Mouse (Mus musculus): ENCODE data around the gene Adgrg5. TPM values are rescaled to one million over a fixed set of nuclear protein-coding genes. Genes with fewer than 3 reads are reported as not detected.
A peak's percentile ranks its signal among the peaks of the same experiment; 100 is the strongest.

Gene Adgrg5
- polyA plus RNA-seq, 1 experiment: 0.08 TPM

DNA sequence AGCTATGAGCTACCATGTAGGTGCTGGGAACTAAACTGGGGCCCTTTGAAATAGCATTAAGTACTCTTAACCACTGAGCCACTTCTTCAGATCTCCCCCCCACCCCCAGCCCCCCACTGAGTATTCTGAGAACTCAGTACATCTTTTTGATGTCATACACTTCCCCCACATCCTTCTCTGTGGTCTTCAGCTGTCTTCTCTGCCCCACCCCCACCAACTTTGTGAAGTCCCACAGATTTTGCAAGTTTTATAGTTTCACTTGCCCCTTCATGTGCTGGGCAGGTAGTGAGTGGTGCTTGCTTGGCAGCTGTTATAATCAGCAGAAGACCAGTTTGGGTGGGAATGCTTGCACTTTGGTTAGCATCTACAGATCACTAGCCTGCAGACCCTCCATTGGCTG, 4.2 kb upstream of the Adgrg5 start:
- no peak overlapping the region for H3K4me3 ChIP-seq (replicated peaks; ENCODE audit: insufficient read depth, low read depth, low read length)
- H3K27me3 ChIP-seq (ENCODE audit: control insufficient read depth, insufficient read depth, low read length): no peaks in the 10 kb centered on the region
- TF ChIP-seq CTCF (IDR thresholded peaks at IDR 0.05; ENCODE audit: borderline replicate concordance, insufficient read depth, low read depth, low read length): no peak
- TF ChIP-seq POLR2A (IDR thresholded peaks at IDR 0.05; ENCODE audit: borderline replicate concordance, insufficient read depth, low read length): no peak
- no peak for DNase-seq
- H3K4me1 ChIP-seq (ENCODE audit: control insufficient read depth, insufficient read depth, low read length): no peaks in the 10 kb centered on the region
- no peak overlapping the region for H3K27ac ChIP-seq (ENCODE audit: insufficient read depth, low read length)

DNA sequence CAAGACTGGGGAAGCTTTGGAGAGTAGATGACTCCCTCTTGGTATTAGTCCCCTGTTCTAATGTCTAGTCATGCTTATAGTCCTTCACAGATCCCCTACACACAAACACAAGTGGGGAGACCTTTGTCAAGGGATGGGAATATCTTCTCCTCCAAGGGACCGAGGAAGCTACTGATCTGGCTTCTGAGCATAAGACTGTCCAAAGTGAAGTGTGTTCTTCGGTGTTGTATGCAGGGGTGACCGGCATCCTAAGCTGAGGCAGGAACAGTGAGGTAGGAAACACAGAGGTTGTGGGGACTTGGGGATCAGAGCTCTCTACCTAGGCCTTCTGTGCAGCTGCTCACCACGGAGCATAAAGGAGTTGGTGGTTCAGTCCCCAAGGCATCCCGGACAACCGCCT, 1.3 kb upstream of the Adgrg5 start:
- no peak for TF ChIP-seq POLR2A (IDR thresholded peaks at IDR 0.05; ENCODE audit: borderline replicate concordance, insufficient read depth, low read length)
- TF ChIP-seq CTCF (IDR thresholded peaks at IDR 0.05; ENCODE audit: borderline replicate concordance, insufficient read depth, low read depth, low read length): no peak
- 64% methylated on average over 6 of the region's 6 CpGs for WGBS
- Histone ChIP-seq H3K4me1 (ENCODE audit: control insufficient read depth, insufficient read depth, low read length) (no peaks in the 10 kb centered on the region), H3K4me3 (replicated peaks; ENCODE audit: insufficient read depth, low read depth, low read length) (no peak overlapping the region), H3K27me3 (ENCODE audit: control insufficient read depth, insufficient read depth, low read length) (no peaks in the 10 kb centered on the region), H3K27ac (ENCODE audit: insufficient read depth, low read length) (no peak overlapping the region)
- DNase-seq: no peak

GRCm38 (mm10) chr8:94922602-94923001, 892 bp upstream of the Adgrg5 start:
- WGBS: 30% methylated on average over 8 of the region's 8 CpGs
- Histone ChIP-seq H3K4me3 (replicated peaks; ENCODE audit: insufficient read depth, low read depth, low read length) (no peak overlapping the region), H3K27ac (ENCODE audit: insufficient read depth, low read length) (no peak overlapping the region), H3K4me1 (ENCODE audit: control insufficient read depth, insufficient read depth, low read length) (no peaks in the 10 kb centered on the region), H3K27me3 (ENCODE audit: control insufficient read depth, insufficient read depth, low read length) (no peaks in the 10 kb centered on the region)
- no peak for DNase-seq
- no peak for TF ChIP-seq CTCF (IDR thresholded peaks at IDR 0.05; ENCODE audit: borderline replicate concordance, insufficient read depth, low read depth, low read length)
- TF ChIP-seq POLR2A (IDR thresholded peaks at IDR 0.05; ENCODE audit: borderline replicate concordance, insufficient read depth, low read length): no peak

DNA sequence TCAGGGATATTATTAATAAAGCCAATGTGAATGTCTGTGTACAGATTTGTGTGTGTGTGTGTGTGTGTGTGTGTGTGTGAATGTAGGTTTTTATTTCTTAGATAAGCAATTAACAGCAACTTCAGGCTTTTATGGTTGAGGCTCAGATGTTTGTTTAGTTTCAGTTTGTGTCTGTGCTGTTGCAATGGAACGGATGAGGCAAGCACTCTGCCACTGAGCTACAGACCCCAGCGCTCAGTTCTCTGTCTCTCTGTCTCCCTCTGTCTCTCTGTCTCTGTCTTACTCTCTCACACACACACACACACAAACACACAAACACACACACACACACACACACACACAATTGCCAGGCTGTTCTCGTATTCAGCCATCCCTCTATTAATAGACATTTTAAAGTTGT, 4.7 kb downstream of the Adgrg5 start:
- 92% methylated on average over 3 of the region's 3 CpGs for WGBS
- no peaks in the 10 kb centered on the region for H3K27me3 ChIP-seq (ENCODE audit: control insufficient read depth, insufficient read depth, low read length)

DNA sequence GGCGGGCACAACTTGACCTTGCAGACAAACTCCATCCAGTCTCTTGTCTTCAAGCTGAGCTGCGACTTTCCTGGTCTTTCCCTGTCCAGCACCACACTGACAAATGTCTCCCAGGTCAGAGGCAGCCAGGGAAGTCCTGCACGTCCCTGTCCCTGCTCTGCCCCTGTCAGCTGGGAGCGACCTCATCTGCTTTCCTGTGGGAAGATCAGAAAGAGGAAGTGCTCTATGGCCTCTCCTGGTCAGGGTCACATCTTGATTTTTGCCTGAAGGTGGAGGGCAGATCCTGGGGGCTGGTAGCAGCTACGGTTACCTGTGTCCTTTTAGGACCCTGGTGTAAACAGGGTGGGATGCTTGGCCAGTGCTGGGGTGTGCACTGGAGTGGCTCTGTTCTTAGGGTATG, 10.4 kb downstream of the Adgrg5 start:
- H3K27me3 ChIP-seq (ENCODE audit: control insufficient read depth, insufficient read depth, low read length): no peaks in the 10 kb centered on the region
- DNase-seq: no peak
- 75% methylated on average over 5 of the region's 5 CpGs for WGBS
- H3K4me1 ChIP-seq (ENCODE audit: control insufficient read depth, insufficient read depth, low read length): no peaks in the 10 kb centered on the region
- no peak overlapping the region for H3K4me3 ChIP-seq (replicated peaks; ENCODE audit: insufficient read depth, low read depth, low read length)
- no peak for TF ChIP-seq POLR2A (IDR thresholded peaks at IDR 0.05; ENCODE audit: borderline replicate concordance, insufficient read depth, low read length)
- no peak for TF ChIP-seq CTCF (IDR thresholded peaks at IDR 0.05; ENCODE audit: borderline replicate concordance, insufficient read depth, low read depth, low read length)
- H3K27ac ChIP-seq (ENCODE audit: insufficient read depth, low read length): no peak overlapping the region

More for the DNA sequence above, 4.7 kb downstream of the Adgrg5 start:
- H3K4me1 ChIP-seq (ENCODE audit: control insufficient read depth, insufficient read depth, low read length): no peaks in the 10 kb centered on the region
- TF ChIP-seq CTCF (IDR thresholded peaks at IDR 0.05; ENCODE audit: borderline replicate concordance, insufficient read depth, low read depth, low read length) (no peak), POLR2A (IDR thresholded peaks at IDR 0.05; ENCODE audit: borderline replicate concordance, insufficient read depth, low read length) (no peak)
- H3K27ac ChIP-seq (ENCODE audit: insufficient read depth, low read length): no peak overlapping the region
- no peak overlapping the region for H3K4me3 ChIP-seq (replicated peaks; ENCODE audit: insufficient read depth, low read depth, low read length)
- no peak for DNase-seq

- no peak overlapping the region for H3K4me3 ChIP-seq (replicated peaks; ENCODE audit: insufficient read depth, low read depth, low read length)
- H3K27ac ChIP-seq (ENCODE audit: insufficient read depth, low read length): no peak overlapping the region
- WGBS: 88% methylated on average over 3 of the region's 3 CpGs
- no peaks in the 10 kb centered on the region for H3K4me1 ChIP-seq (ENCODE audit: control insufficient read depth, insufficient read depth, low read length)
- DNase-seq: no peak
- TF ChIP-seq CTCF (IDR thresholded peaks at IDR 0.05; ENCODE audit: borderline replicate concordance, insufficient read depth, low read depth, low read length): no peak
- no peak for TF ChIP-seq POLR2A (IDR thresholded peaks at IDR 0.05; ENCODE audit: borderline replicate concordance, insufficient read depth, low read length)
- H3K27me3 ChIP-seq (ENCODE audit: control insufficient read depth, insufficient read depth, low read length): no peaks in the 10 kb centered on the region
These were observed 11.7 kb downstream of the Adgrg5 start for GRCm38 (mm10) chr8:94935172-94935571.

GRCm38 (mm10) chr8:94942566-94942965, 19.1 kb downstream of the Adgrg5 start:
- Histone ChIP-seq H3K27ac (ENCODE audit: insufficient read depth, low read length) (no peak overlapping the region), H3K4me3 (replicated peaks; ENCODE audit: insufficient read depth, low read depth, low read length) (no peak overlapping the region), H3K4me1 (ENCODE audit: control insufficient read depth, insufficient read depth, low read length) (no peaks in the 10 kb centered on the region), H3K27me3 (ENCODE audit: control insufficient read depth, insufficient read depth, low read length) (no peaks in the 10 kb centered on the region)
- WGBS: 21% methylated on average over 6 of the region's 6 CpGs
- peak; percentile 14 to 43 for DNase-seq
- no peak for TF ChIP-seq POLR2A (IDR thresholded peaks at IDR 0.05; ENCODE audit: borderline replicate concordance, insufficient read depth, low read length)
- TF ChIP-seq CTCF (IDR thresholded peaks at IDR 0.05; ENCODE audit: borderline replicate concordance, insufficient read depth, low read depth, low read length): peak; percentile 74

DNA sequence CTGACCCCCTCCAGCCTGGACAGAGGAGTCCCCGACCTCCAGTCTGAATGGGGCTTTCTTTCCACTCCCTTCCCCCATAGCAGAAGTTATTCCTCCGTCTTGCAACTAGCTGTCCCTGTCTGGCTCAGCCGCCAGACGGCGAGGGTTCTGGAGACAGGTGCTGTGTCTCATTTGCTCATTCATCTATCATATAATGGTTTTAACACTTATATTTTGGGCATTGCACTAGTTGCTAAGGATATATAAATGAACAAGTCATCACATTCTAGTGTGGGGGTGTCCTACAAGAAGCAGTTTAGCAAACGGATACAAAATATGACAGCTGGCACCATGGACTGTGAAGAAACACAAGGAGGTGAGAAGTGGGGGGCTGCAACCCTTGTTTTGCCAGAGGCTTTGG, 21.7 kb downstream of the Adgrg5 start:
- no peak for DNase-seq
- Histone ChIP-seq H3K4me3 (replicated peaks; ENCODE audit: insufficient read depth, low read depth, low read length) (no peak overlapping the region), H3K27ac (ENCODE audit: insufficient read depth, low read length) (no peak overlapping the region), H3K4me1 (ENCODE audit: control insufficient read depth, insufficient read depth, low read length) (no peaks in the 10 kb centered on the region), H3K27me3 (ENCODE audit: control insufficient read depth, insufficient read depth, low read length) (no peaks in the 10 kb centered on the region)
- TF ChIP-seq POLR2A (IDR thresholded peaks at IDR 0.05; ENCODE audit: borderline replicate concordance, insufficient read depth, low read length): no peak
- no peak for TF ChIP-seq CTCF (IDR thresholded peaks at IDR 0.05; ENCODE audit: borderline replicate concordance, insufficient read depth, low read depth, low read length)
- WGBS: 37% methylated on average over 6 of the region's 6 CpGs
